Mouse (Mus musculus) right cerebral cortex, adult 18-20 months (tissue): ENCODE results near the gene Cnr2.

Source experiments
- DNase-seq: peaks from one replicate; pipeline ENCODE4 v3.0.0; 2022; ENCODE audit warnings: mixed read lengths

The Cnr2 gene

DNA sequence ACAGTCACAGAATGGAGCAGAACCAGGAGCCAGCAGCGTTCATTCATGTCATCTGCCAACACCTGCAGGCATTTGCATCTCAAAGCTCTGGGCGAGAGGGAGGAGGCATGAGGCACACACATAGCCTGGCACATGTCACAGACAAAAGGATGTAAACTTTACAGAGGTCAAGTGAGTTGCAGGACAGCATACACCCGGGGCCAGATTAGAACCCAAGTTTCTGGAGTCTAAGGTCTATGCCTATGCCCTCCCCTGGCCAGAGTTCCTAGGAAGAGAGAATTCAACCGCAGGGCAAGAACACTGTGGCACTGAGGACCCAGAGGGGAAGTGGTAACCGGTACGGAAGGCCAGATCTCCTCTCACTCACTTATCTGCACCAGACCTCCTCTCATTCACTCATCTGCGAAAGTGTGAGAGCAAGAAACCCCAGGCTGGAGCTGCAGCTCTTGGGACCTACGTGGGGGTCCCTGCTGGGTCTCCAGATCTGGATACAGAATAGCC, at the start of gene Cnr2:
Gene Cnr2 (plus strand): TSS at position 324 of the 501 bp plus-strand sequence.
- DNase-seq, result no peak

DNA sequence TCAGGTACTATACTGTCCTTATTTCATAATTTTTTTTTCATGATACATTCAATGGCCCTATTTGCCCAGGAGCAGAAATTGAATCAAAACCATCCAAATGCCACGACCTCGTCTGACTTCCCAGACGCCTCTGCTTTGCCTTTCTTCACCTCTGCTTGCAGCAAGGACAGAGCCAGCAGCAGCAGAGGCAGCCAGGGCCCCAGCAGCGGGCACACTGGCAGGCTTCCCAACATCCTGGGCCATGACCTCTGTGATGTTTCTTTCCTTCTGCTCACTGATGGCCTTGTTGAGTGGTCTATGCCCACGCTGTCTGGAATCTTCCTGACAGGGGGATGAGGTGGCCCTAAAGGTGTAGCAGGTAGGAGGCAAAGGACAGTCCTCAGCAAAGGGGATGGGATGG, 47.6 kb upstream of the Cnr2 start:
- DNase-seq, result no peak

DNA sequence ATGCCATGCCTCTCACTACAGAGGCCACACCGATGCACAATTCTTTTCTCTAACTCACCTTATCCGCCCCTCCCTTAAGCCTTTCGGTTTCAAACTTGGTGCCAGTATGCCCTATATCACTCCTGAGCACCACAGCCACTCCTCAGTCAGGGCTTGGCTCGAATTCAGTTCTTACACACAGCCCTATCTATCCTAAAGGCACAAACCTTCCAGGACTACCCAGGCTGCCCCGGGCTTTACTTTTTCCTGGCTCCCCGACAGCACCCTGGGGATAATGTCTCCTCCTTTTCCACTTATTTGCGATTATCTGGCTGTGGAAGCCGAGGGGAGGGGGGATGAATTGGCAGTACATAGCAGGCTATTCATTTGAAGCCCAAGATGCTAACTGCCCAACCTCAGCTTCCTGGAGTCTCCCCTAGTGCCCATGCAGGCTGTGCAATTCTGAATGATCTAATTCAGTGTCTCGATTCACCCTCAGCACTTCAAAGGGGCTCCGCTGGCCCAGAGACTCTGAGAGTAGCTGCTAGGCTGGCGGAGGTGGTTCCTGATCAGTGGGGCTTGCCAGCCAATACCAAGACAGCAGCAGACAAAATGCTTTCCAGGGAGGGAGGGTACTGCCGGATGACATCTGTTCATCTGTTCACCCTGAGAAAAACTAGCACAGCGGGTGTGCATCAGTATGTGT, 44.6 kb upstream of the Cnr2 start:
- peak; percentile 60 for DNase-seq

DNA sequence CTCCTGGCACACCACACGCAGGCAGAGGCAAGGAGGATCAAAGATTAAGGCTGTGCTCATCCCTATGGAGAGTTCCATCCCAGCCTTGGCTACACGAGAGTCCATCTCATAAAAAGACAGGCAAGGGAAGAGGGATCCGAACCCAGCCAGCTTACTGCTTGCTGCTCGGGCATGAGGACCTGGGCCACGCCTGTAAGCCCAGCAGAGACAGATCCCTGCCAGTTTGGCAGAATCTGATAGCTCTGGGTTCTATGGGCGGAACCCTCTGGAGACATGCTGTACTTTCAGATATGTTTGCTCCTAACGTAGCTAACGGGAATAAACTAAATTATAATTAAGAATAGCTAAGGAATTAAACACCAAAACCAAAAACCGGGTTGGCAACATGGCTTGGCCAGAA, 43.3 kb upstream of the Cnr2 start:
- no peak for DNase-seq

DNA sequence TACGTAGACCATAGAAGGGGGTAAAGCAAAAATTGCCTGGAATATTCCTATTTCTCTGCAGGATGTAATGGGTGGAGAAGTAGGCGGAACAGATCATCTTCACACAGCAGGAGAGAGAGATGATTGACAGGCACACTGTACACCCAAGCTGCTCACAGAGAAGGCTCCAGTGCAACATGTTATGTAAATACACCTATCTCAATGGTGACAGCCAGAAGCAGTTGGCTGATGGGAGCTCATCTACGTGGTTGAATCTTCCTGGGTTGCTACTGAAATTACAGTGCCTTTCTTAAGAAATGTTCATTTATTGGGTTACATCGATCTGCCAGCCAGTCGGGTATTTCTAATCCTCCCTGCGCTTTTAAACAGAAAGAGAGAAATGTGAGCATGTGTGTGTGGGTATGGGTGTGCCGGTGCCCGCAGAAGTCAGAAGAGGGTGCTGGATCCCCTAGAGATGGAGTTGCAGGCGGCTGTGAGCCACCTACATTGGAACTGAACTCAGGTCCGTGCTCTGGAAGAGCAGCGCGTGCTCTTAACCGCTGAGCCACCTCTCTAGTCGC, 41.1 kb upstream of the Cnr2 start:
- peak; percentile 45 for DNase-seq

DNA sequence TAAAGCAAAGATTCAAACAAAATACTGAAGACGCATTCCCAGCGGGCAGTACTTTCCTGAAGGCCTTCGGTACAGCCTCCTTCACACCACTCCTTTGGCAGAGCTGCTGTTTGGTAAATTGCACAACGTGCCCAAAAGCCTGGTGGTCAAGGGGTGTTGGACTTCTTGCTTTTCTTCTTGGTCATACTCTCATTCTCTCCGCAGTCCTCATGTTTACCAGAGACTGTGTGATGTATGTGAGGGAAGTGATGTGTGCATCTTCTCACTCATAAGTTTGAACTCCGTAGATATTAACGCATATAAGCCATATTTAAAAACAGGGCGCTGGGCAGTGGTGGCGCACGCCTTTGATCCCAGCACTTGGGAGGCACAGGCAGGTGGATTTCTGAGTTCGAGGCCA, 40.6 kb upstream of the Cnr2 start:
- DNase-seq, result no peak

DNA sequence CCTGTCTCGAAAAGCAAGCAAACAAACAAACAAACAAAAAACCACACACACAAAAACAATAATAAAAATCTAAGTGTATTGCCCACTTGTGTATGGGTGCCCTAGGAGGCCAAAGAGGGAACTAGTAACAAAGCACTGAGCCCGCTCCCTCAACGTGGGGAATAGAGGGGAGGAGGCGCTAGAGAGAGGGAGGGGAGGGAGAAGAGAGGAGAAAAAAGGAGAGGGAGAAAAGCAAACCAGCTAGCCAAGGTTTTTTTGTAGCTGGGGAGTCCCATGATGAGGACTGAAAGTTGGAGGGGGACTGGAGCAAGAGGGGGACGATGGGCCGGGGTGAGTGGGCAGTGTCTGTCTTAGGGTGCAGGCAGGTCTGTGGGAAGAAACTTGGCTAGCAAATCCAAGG, 40.1 kb upstream of the Cnr2 start:
- no peak for DNase-seq

DNA sequence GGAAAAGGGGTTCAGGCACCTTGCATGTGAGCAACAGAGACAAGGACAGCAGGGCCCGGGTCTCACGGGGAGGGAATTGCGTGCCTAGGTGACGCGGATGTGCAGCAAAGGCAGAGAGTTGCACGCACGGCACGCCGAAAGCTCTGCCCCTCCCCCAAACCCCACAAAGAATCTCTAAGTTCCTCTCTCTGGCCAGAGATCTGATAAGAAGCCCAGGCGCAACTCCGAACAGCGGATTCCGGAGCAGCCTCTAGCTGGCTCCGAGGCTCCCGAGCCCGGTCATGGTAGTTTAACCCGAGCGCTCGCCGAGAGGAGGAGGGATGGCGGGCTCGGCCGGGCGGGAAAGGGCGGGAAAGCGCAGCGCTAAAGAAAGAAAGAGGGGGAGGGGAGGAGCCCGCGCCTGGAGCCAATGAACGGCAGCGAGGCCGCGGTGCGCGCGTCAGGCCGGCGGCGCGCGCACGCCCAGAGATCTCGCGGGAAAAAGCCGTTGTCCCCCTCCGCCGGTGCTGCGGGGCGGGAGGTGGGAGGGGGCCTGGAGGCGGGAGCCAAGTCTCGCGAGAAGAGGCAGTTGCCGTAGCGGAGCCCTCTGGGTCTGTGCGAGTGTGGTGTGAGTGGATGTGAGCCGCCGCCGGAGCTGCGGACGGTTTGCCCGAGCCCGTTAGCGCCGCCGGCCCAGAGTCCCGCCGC, 39.5 kb upstream of the Cnr2 start, which contains the start of gene Srsf10:
Gene Srsf10 (plus strand): TSS at position 212 of the 687 bp plus-strand sequence.
- peak; percentile 95 for DNase-seq

DNA sequence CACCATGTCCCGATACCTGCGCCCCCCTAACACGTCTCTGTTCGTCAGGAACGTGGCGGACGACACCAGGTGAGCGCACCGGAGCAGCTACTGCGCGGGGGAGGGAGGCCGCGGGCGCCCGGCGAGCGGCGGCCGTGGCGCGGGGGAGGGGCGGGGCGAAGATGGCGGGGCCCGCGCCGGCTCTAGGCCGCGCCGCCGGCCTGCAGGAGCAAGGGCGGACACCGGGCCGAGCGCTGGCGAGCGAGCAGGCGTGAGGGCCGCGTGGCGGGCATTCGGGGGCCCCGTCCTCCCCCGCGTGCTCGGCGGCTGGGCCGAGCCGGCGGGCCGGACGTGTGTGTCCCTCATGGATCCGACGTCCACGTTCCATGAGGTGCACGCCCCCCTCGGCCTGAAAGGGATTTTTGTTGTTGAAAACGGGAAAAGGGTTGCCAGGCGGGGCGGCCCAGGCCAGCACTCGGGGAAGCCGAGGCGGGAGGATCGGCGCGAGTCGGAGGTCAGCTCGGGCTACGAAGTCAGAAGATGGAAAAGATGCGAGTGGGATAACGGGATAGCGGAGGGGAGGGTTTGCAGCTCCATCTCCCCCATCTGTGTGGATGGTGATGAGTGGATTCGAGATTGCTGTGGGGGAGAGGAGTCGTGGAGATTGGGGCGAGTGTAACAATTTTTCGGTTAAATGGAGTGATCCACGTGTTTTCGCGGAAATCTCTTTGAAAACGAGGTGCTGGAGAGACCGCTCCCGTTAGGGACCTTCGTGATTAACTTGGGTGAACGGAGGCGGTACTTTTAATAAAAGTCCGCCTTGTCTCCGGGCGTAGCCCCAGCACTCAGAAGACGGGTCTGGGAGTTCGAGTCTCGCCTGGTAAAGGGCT, 38.7 kb upstream of the Cnr2 start:
- DNase-seq, result peak; percentile 47

DNA sequence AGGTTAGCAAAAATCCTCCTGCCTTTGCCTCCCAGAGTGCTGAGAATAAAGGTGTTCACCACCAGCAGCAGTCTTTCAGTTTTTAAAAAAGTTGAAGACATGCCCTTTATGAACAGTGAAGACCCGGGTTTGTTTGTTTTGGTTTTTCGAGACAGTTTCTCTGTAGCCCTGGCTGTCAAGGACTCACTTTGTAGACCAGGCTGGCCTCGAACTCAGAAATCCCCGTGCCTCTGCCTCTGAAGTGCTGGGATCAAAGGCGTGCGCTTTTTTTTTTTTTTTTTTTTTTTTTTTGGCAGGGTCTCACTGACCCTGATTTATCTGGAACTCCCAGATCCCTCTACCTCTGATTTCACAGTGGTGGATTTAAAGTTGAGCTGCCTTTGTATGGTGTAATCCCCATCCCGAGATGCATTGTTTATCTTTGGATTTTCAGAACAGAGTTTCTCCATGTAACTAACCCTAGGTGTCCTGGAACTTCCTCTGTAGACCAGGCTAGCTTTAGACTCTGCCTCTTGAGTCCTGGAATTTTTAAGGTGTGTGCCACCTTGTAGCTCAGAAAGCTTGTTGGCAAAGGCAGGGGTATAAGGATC, 37.5 kb upstream of the Cnr2 start:
- DNase-seq, result no peak

DNA sequence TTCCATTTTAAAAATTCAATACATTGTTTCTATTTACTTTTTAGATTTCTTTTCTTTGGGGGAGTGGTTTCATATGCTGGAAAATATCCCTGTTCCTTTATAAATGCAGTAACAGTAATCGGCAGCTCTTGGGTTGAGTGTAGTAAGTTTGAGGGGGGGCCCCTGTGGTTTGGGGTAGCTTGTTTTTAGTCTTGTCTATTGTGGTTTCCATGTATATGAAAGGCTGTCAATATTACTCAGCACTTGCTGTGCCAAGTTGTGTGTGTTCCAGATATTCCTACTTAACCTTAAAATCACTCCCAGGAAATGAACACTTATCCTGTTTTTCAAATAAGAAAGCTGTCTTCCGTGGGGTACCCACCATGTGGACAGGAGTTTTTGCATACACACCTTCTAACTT, 26.2 kb upstream of the Cnr2 start:
- DNase-seq, result no peak

DNA sequence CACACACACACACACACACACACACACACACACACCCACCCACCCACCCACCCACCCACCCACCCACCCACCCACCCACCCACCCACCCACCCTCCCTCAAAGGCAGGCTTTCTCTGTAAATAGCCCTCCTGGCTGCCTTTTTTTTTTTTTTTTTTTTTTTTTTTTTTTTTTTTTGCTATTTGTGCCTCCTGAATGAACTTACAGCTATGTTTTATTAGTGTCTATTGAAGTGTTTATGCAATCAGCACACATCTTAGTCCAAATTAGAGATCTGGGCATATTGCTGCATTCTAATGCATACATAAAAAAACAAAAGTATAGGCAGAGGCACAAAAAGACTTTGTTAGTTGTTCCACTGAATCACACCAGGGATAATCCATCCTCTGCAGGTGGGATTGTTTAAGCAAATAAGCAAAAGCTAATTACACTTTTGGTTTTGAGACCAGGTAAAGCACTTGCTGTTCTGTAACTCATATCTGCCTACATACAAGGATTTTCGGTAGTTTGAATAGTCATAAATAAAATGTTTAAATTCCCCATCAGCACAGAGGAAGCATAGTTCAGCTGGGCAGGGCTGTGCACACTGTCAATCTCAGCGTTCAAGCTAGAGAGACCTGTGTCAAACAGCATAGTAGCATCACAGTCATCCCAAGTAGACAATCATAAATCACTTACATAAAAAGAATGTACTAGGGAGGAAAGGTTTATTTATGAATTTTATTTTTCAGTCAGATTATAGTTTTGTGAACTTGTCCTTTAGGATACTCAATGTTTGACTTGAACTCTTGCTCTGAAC, 24.8 kb upstream of the Cnr2 start:
- no peak for DNase-seq

DNA sequence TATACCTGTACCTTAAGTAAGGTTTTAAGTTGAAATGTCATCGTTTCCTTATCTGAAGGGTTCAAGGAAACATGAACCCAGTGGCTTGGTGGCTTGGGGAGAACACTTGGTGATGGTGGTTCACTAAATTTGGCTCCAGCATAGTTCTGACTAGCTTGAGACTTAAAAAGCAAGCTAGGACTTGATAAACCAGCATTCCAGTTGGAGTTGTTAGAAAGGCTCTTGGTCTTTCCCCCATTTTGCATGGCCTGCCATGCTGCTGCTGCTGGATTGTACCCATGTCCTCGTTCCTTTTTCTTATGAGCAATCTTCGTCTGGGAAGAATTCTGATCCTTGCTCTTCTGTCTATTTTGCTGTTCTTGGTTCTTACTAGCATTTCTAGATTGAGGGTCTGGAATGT, 23.2 kb upstream of the Cnr2 start:
- no peak for DNase-seq

DNA sequence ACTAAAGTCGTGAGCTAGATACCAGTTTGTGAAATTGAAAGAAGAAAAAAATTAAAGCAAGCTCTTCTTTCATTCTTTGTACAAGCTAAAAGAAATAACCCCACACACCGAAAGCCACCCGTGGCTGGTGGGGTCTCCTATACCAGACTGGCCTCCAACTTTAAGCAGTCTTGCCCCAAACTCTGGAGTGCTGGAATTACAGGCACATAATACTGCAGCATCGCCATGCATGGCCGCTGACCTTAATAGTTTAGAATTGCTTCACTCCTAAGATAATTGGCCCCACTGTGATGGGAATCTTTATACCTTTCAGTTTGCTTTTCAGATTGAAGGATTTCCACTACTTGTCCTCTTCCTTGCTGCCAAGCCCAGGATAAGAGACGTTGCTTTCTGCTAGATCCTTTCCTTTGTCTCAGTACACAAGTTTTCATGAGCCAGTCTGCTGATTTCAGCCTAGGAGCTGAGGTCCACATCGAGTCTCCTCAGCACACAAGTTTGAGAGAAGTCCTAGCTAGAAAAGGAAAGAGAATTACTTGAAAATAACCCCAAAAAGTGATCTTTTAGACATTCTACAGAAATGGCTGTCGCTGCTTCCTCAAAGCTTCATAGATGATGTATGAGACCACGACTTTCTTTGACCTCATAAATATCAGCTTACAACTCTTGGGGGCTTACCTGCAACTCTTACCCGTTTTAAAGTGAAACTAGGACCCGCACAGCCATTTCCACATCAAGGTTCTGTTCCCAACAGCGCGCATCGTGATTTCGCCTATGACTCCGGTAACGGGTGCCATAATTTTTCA, 22.4 kb upstream of the Cnr2 start:
- no peak for DNase-seq

DNA sequence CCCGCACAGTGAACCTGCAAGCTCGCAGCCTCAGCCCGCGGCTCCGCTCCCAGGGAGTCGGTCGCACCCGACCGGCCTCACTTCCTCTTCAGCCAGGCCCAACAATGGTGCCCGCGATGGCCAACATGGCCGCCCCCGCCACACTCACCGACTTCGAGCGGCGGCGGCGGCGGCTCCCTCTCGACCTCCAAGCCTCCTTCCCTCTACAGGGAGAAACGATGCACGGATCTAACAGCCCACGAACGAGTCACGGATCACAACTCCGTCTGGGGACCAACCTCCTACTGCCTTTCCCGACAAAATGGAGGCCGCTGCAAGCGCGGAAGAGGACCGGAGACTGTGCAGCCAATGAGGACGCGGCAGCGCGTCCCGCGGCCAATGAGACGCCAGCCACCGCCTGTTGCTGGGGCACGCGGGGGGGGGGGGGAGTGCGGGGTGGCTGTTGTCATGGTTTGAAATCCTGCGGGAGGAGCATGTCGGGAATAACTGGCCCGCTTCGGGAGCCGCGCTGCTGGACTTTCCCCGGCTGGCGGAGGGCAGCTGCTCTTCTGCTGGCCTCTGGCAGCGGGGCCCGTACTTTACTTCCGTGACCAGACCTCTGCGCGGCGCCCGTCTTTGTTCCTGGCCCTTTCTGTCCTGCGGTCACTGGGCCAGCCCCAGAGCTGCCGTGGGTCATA, 21.5 kb upstream of the Cnr2 start, which contains the start of gene Pnrc2:
Gene Pnrc2 (minus strand): TSS at position 325 of the 677 bp plus-strand sequence.
- DNase-seq, result peak; percentile 94

DNA sequence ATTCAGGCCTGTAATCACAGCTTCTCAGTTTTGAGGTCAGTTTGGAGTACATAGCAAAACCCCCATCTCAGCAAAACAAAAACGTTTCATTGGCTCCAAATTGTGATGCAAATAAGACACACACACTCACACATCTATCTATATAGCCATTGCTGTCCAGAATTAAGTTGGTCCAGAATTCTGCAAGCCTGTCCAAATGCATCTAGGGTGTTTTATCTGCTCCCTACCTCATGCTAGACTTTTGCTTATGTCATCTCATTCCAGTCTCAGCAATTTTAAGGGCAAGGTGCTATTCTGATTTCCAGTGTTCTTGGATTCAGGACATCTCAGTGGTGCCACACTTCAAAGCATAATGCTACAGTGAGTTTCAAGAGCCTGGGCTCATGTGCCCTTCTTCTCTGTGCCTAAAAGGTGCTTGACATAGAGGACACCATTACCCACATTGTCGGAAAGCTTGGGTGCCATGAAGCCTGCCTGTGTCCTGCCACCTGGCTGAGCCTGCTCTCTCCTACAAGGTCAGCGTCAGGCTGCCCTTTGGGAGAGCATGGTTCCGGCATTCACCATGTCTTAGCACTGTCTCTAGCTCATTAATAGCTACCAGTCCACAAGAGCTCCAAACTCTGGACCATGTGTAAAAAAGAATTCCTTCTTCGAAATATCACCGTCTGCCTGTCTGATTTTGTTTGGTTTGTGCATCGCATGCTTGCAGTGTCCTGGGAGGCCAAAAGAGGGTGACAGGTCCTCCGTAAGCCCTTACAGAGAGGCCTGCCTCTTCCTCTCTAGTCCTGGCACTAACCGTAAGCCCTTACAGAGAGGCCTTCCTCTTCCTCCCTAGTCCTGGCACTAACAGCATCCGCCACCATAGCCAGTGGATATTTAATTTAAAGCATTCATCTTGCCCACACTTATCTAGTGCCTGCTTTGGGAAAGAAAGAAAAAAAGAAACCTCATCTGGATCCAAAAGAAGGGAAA, 20.3 kb upstream of the Cnr2 start:
- DNase-seq, result no peak

DNA sequence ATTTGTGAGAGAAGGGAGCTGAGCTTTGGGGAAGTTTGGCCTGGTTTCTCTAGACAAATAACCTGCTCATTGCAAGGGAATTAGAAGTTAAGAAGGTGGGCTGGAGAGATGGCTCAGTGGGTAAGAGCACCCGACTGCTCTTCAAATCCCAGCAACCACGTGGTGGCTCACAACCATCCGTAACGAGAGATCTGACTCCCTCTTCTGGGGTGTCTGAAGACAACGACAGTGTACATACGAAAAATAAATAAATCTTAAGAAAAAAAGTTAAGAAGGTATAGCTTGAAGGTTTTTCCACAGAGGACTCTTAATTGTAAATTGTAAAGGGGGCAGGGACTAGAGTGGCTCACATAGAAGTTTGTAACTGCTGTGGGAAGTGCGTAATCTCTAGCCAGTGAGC, 19.6 kb upstream of the Cnr2 start:
- no peak for DNase-seq

DNA sequence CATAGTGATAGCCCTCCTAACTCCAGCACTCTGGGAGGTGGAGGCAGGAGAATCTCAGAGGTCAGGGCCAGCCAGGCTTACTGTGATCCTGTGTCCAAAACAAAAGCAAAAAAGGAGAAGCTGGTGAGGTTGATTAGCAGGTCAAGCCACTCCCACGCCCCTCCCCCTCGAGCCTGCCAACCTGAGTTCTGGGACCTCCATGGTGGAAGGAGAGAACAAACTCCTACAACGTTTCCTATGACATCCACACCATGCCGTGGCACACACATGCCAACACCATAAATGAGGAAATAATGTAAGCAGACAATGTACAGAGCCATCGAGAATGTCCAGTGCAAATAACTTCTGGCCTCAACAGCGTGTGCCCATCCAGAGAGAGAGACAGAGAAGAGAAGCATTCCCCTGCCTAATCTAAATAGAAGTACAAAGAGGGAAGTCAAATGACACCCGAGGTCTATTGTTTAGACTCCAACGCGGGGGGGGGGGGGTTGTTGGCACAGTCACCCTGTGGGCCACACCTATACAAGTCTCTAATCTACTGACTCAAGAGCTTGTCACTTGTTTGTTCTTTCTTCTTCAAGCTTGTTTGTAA, 19.1 kb upstream of the Cnr2 start:
- no peak for DNase-seq

DNA sequence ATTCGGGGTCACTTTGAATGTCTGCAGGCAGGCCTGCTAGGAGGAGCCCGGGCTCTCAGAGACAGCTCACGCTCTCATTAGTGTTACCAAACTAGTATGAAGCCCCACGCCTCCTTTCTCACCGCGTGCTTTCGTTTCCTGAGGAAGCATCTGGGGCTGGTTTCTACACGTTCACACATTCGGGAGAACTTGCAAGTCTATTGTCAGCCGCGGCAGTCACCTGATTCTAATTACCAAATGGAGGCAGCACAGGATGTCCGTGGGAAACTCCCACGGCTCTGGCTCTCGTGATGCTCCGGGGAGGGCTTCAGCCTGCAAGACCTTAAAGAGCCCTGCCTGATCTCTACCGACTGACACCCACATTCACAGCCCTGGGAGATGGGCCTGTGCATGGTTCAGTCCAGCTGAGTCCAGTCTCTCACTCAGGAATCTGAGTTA, 18.6 kb upstream of the Cnr2 start:
- DNase-seq, result peak; percentile 86
